24 mouse cellular contexts compared by ENCODE assay signal in the genomic region with DNA sequence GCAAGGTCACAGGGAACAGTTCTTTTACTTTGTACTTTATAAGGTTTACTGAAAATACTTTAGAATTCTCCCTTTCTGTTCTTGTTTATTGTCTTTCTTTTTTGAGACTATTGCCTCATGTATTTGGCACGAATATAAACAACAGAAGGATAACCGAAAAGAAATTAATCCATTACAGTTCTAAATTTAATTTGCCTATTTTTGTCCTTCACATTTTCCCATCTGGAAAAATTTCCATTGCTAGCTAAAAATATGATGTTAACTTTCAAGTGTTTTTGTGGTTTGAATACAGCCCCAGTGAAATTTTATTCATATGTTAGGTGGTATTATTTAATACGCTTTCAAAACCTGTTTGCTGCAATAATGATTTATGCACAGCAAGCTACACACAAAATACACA.
A peak's percentile ranks its signal among the peaks of the same experiment; 100 is the strongest.
DNase-seq lines count a peak whose midpoint lies in the region; ATAC-seq and TF ChIP-seq lines count a peak whose summit lies in the region.
"Had no signal": no experiment of that assay in that cellular context is flagged by ENCODE, and none has a peak within 500 bp of the region (broad histone marks: within the 10 kb centered on the region; RNA-seq: fewer than 3 reads in every experiment).

No protein-coding gene starts in this region.

- peak; percentile 45; the same call in 1 of the 2 replicates for ATAC-seq in cerebellum, adult (ENCODE audit: insufficient number of reproducible peaks, low FRiP score, low TSS enrichment)
- ATAC-seq: activated CD4-positive, CD25-positive, alpha-beta regulatory T cell, adult 4 months; CD4-positive, CD25-positive, alpha-beta regulatory T cell, adult 4 months; forebrain, embryonic 14.5 days; forebrain, embryonic 16.5 days; Patski had no signal

- DNase-seq in cerebellum, adult 8-10 months, result no peak
- DNase-seq in layer of hippocampus, adult 2 months (ENCODE audit: low spot score in 2 of 2), result no peak
- no peak for DNase-seq in layer of hippocampus, adult 9-10 months (ENCODE audit: low spot score)
- no peak for DNase-seq in neural tube, embryonic 10.5 days (ENCODE audit: extremely low spot score, low spot score)
- DNase-seq: adrenal gland, adult 8-10 months; adrenal gland, postnatal 14 days; adrenal gland, postnatal 36 days; B cell, adult 2 months; cerebellum, adult 18-20 months; cerebellum, adult 9-11 months; cerebellum, postnatal 14 days; cerebellum, postnatal 36 days; embryo, embryonic 11 days had no signal

- H3K4me3 ChIP-seq in layer of hippocampus, adult 2 months, result no peak overlapping the region
- H3K4me3 ChIP-seq: embryonic facial prominence, embryonic 13.5 days; embryonic facial prominence, embryonic 15.5 days; erythroblast, embryonic 14.5 days; forebrain, embryonic 10.5 days; forebrain, embryonic 12.5 days had no signal

- no peak for TF ChIP-seq CTCF in layer of hippocampus, adult 2 months (conservative IDR thresholded peaks at IDR 0.05)

- 0 out of 2 replicates have a peak overlapping the region, but pooled peaks have one; percentile 3 for H3K27ac ChIP-seq in layer of hippocampus, adult 2 months
- H3K27ac ChIP-seq: embryonic facial prominence, embryonic 13.5 days; embryonic facial prominence, embryonic 15.5 days; forebrain, embryonic 10.5 days; forebrain, embryonic 12.5 days had no signal
